Mouse (Mus musculus): ENCODE results near the gene Ahctf1.

The Ahctf1 gene

GRCm38 (mm10) chr1:179804140-179804881, 831 bp upstream of the Ahctf1 start:
- DNase-seq (ENCODE audit: extremely low read depth, low read depth, low spot score): no peak

- no peak for DNase-seq (ENCODE audit: extremely low read depth, low read depth, low spot score)
Measured at GRCm38 (mm10) chr1:179802610-179803512, 619 bp downstream of the Ahctf1 start, which contains the start of gene Gm10518. Gene Gm10518 (plus strand): TSS chr1:179803376.

- DNase-seq (ENCODE audit: extremely low read depth, low read depth, low spot score): no peak
Measured at GRCm38 (mm10) chr1:179798794-179799193, 4.7 kb downstream of the Ahctf1 start.

- no peak for DNase-seq (ENCODE audit: extremely low read depth, low read depth, low spot score)
Measured at GRCm38 (mm10) chr1:179787281-179787680, 16.2 kb downstream of the Ahctf1 start.

- DNase-seq (ENCODE audit: extremely low read depth, low read depth, low spot score): no peak
Measured at GRCm38 (mm10) chr1:179785502-179785901, 18.0 kb downstream of the Ahctf1 start.

- no peak for DNase-seq (ENCODE audit: extremely low read depth, low read depth, low spot score)
Measured at GRCm38 (mm10) chr1:179784098-179784497, 19.4 kb downstream of the Ahctf1 start.

GRCm38 (mm10) chr1:179776831-179777230, 26.6 kb downstream of the Ahctf1 start:
- DNase-seq (ENCODE audit: extremely low read depth, low read depth, low spot score): no peak

GRCm38 (mm10) chr1:179760553-179760952, 42.9 kb downstream of the Ahctf1 start:
- no peak for DNase-seq (ENCODE audit: extremely low read depth, low read depth, low spot score)

GRCm38 (mm10) chr1:179760086-179760485, 43.4 kb downstream of the Ahctf1 start:
- no peak for DNase-seq (ENCODE audit: extremely low read depth, low read depth, low spot score)

GRCm38 (mm10) chr1:179756477-179756876, 47.0 kb downstream of the Ahctf1 start:
- no peak for DNase-seq (ENCODE audit: extremely low read depth, low read depth, low spot score)

- no peak for DNase-seq (ENCODE audit: extremely low read depth, low read depth, low spot score)
Measured at GRCm38 (mm10) chr1:179753006-179753405, 50.5 kb downstream of the Ahctf1 start.

GRCm38 (mm10) chr1:179752276-179752675, 51.2 kb downstream of the Ahctf1 start:
- DNase-seq (ENCODE audit: extremely low read depth, low read depth, low spot score): no peak

GRCm38 (mm10) chr1:179745171-179745570, 58.3 kb downstream of the Ahctf1 start, which contains the start of gene Kif28:
Gene Kif28 (minus strand): TSS chr1:179745271.
- no peak for DNase-seq (ENCODE audit: extremely low read depth, low read depth, low spot score)

- DNase-seq (ENCODE audit: extremely low read depth, low read depth, low spot score): no peak
Measured at GRCm38 (mm10) chr1:179743593-179744193, 59.8 kb downstream of the Ahctf1 start.

GRCm38 (mm10) chr1:179736483-179736882, 67.0 kb downstream of the Ahctf1 start:
- no peak for DNase-seq (ENCODE audit: extremely low read depth, low read depth, low spot score)

GRCm38 (mm10) chr1:179734500-179735474, 68.7 kb downstream of the Ahctf1 start:
- DNase-seq (ENCODE audit: extremely low read depth, low read depth, low spot score): no peak

GRCm38 (mm10) chr1:179731391-179731790, 72.1 kb downstream of the Ahctf1 start:
- DNase-seq (ENCODE audit: extremely low read depth, low read depth, low spot score): no peak

GRCm38 (mm10) chr1:179728661-179729060, 74.8 kb downstream of the Ahctf1 start:
- no peak for DNase-seq (ENCODE audit: extremely low read depth, low read depth, low spot score)

- DNase-seq (ENCODE audit: extremely low read depth, low read depth, low spot score): peak; percentile 94
Measured at GRCm38 (mm10) chr1:179722811-179723469, 80.5 kb downstream of the Ahctf1 start.

- DNase-seq (ENCODE audit: extremely low read depth, low read depth, low spot score): no peak
Measured at GRCm38 (mm10) chr1:179715786-179716185, 87.7 kb downstream of the Ahctf1 start.

All from fat pad, adult 2 months (tissue).